Mouse (Mus musculus) heart, embryonic 14.5 days (tissue): ENCODE results near the gene Lyrm7. TPM values are rescaled to one million over a fixed set of nuclear protein-coding genes. Genes with fewer than 3 reads are reported as not detected.

Experiments
- ATAC-seq: fragments of 200-750 bp; cut with Nextera tagmentation; 2 replicates; pipeline ENCODE4 v1.8.0; 2017; ENCODE audit warnings: low read depth, moderate TSS enrichment; ENCODE audit not compliant: insufficient number of reproducible peaks, insufficient read depth, low FRiP score
- H3K27ac ChIP-seq, 2 experiments: fragments of 200-500 bp in 1 of 2; fragments of 300-500 bp in 1 of 2; sonication (generic) in 1 of 2; replicated peaks in 1 of 2; 2 replicates each; pipeline ENCODE4 v1.5.1; 2012 to 2014; ENCODE audit warnings: low read depth in 2 of 2, low read length in 2 of 2, control low read depth in 1 of 2, mild to moderate bottlenecking in 1 of 2, mixed read lengths in 1 of 2; ENCODE audit not compliant: control insufficient read depth in 1 of 2, insufficient read depth in 1 of 2
- H3K27me3 ChIP-seq: fragments of 300-500 bp; sonication (generic); 2 replicates; pipeline ENCODE4 v1.6.1; 2014; ENCODE audit warnings: mild to moderate bottlenecking, low read length, control low read depth; ENCODE audit not compliant: control insufficient read depth, insufficient read depth
- H3K36me3 ChIP-seq: fragments of 300-500 bp; sonication (generic); 2 replicates; pipeline ENCODE4 v1.6.1; 2014; ENCODE audit warnings: mild to moderate bottlenecking, control low read depth, low read length, mixed read lengths; ENCODE audit not compliant: control insufficient read depth, insufficient read depth
- H3K4me1 ChIP-seq, 2 experiments: fragments of 200-500 bp in 1 of 2; fragments of 300-500 bp in 1 of 2; sonication (generic) in 1 of 2; 2 replicates each; pipeline ENCODE4 v1.6.1; 2012 to 2014; ENCODE audit warnings: low read length in 2 of 2, control low read depth in 1 of 2, mixed read lengths in 1 of 2; ENCODE audit not compliant: control insufficient read depth in 2 of 2, insufficient read depth in 2 of 2
- H3K4me2 ChIP-seq: fragments of 300-500 bp; sonication (generic); 2 replicates; pipeline ENCODE4 v1.6.1; 2014; ENCODE audit warnings: mild to moderate bottlenecking, low read length
- H3K4me3 ChIP-seq, 2 experiments: fragments of 200-500 bp in 1 of 2; fragments of 300-500 bp in 1 of 2; sonication (generic) in 1 of 2; 2 replicates each; pipeline ENCODE4 v1.5.1; 2012 to 2014; ENCODE audit warnings: low read length in 2 of 2, mild to moderate bottlenecking in 2 of 2, control low read depth in 1 of 2, low read depth in 1 of 2, moderate library complexity in 1 of 2; ENCODE audit not compliant: control insufficient read depth in 1 of 2, insufficient read depth in 1 of 2
- H3K9ac ChIP-seq: fragments of 300-500 bp; sonication (generic); 2 replicates; pipeline ENCODE4 v1.6.1; 2014; ENCODE audit warnings: mild to moderate bottlenecking, low read length
- H3K9me3 ChIP-seq: fragments of 300-500 bp; sonication (generic); 2 replicates; pipeline ENCODE4 v1.6.1; 2016; ENCODE audit warnings: low read length, control low read depth; ENCODE audit not compliant: control insufficient read depth
- WGBS: fragments of 180-500 bp; shearing (Covaris S2); extraction: QIAGEN DNeasy Blood & Tissue Kit; methylation state at CpG from one replicate; pipeline ENCODE4 v1.1.7; 2014; 5-methylcytosine and 5-hydroxymethylcytosine counted together
- polyA plus RNA-seq: library from polyadenylated mRNA; unstranded; fragments of >200 nt; fragmentation: Nextera tagmentation; extraction: Ambion mirVana; gene quantifications from 2 replicates; pipeline ENCODE4 v1.2.1, GENCODE M21; 2014

The Lyrm7 gene
- polyA plus RNA-seq, 1 experiment from 2014 or later, result 17.5 TPM

- H3K9ac ChIP-seq, result no peak overlapping the region
- WGBS, result 78% methylated on average over 9 of the region's 9 CpGs
- H3K27me3 ChIP-seq, result no peaks in the 10 kb centered on the region
- no peak overlapping the region for H3K27ac ChIP-seq
- H3K36me3 ChIP-seq, result no peaks in the 10 kb centered on the region
- H3K9me3 ChIP-seq, result no peaks in the 10 kb centered on the region
- no peaks in the 10 kb centered on the region for H3K4me1 ChIP-seq
- no peak for ATAC-seq
- H3K4me3 ChIP-seq, result no peak overlapping the region
- H3K4me2 ChIP-seq, result no peak overlapping the region
These were observed 53.0 kb downstream of the Lyrm7 start for GRCm38 (mm10) chr11:54807669-54808068.

GRCm38 (mm10) chr11:54806891-54807290, 53.8 kb downstream of the Lyrm7 start:
- H3K9ac ChIP-seq, result no peak overlapping the region
- no peaks in the 10 kb centered on the region for H3K36me3 ChIP-seq
- 85% methylated on average over 28 of the region's 28 CpGs for WGBS
- H3K27me3 ChIP-seq, result no peaks in the 10 kb centered on the region
- H3K9me3 ChIP-seq, result no peaks in the 10 kb centered on the region
- no peak overlapping the region for H3K4me3 ChIP-seq
- no peak for ATAC-seq
- H3K4me1 ChIP-seq, result no peaks in the 10 kb centered on the region
- H3K4me2 ChIP-seq, result no peak overlapping the region
- H3K27ac ChIP-seq, result no peak overlapping the region

DNA sequence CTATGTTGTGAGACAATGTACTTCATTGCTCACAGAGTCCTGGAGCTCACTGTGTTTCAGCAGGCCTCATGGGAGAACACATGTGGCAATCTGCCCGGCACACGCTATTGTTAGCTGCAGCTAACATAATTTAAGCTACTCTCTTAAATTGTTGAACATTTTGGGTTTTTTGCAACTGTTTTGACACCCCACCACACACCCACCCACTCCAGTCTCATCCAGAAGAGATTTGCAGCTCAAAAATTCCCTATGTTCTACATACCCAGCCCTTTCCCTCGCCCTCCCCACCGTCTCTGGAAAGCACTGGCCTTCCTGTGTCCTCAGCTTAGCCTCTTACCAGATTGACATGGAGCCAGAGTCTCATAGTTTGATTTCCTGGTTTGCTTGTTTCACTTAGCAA, 55.5 kb downstream of the Lyrm7 start:
- Histone ChIP-seq H3K4me2 (no peak overlapping the region), H3K27ac (no peak overlapping the region; a peak in 1 of 4 replicates), H3K9me3 (no peaks in the 10 kb centered on the region), H3K4me3 (no peak overlapping the region), H3K9ac (no peak overlapping the region), H3K4me1 (no peaks in the 10 kb centered on the region), H3K36me3 (no peaks in the 10 kb centered on the region), H3K27me3 (no peaks in the 10 kb centered on the region)
- WGBS, result 75% methylated on average over 4 of the region's 4 CpGs
- ATAC-seq, result no peak

- no peak for ATAC-seq
- H3K4me3 ChIP-seq, result no peak overlapping the region
- H3K4me2 ChIP-seq, result no peak overlapping the region
- no peaks in the 10 kb centered on the region for H3K9me3 ChIP-seq
- H3K4me1 ChIP-seq, result no peaks in the 10 kb centered on the region
- no peaks in the 10 kb centered on the region for H3K36me3 ChIP-seq
- no peaks in the 10 kb centered on the region for H3K27me3 ChIP-seq
- WGBS, result 55% methylated on average over 6 of the region's 6 CpGs
- H3K27ac ChIP-seq, result no peak overlapping the region
- no peak overlapping the region for H3K9ac ChIP-seq
These were observed 58.1 kb downstream of the Lyrm7 start for GRCm38 (mm10) chr11:54802621-54803020.

DNA sequence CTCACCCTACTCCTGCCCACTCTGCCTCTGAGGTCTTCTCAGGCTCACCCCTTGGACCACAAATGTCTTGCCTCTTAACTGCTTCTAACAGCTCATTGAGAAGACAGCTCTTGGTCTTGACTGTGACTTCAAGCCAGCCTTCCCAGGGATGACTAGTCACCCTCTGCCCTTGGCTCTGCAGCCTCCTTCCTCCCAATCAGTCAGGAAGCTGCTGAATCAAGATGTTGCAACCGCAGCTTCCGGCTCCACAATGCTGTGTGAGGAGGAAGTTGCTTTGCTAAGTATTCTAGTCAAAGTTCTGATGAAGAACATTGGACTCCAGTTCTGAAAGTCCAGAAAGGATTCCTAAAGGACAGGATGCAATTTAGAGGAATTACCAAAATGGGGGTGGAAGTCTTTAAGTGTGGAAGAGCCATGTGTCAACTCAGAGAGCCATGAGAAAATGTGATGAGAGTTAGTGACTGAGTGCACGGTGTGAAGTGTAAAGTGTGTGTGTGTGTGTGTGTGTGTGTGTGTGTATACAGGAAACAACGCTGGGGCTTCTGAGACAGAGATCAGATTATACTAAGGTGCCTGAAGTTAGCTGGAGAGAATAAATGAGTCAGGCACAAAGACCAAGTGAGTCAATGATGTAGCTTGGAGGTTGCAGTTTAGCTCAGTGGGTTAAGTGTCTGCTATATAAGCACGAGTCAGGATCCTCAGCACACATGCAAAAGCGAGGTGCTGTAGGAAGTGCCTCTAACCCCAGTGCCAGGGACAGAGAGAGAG, 58.7 kb downstream of the Lyrm7 start:
- no peak for ATAC-seq
- no peaks in the 10 kb centered on the region for H3K4me1 ChIP-seq
- H3K27ac ChIP-seq, result no peak overlapping the region
- no peaks in the 10 kb centered on the region for H3K36me3 ChIP-seq
- no peak overlapping the region for H3K9ac ChIP-seq
- no peak overlapping the region for H3K4me3 ChIP-seq
- no peak overlapping the region for H3K4me2 ChIP-seq
- H3K9me3 ChIP-seq, result no peaks in the 10 kb centered on the region
- 63% methylated on average over 6 of the region's 6 CpGs for WGBS
- no peaks in the 10 kb centered on the region for H3K27me3 ChIP-seq

DNA sequence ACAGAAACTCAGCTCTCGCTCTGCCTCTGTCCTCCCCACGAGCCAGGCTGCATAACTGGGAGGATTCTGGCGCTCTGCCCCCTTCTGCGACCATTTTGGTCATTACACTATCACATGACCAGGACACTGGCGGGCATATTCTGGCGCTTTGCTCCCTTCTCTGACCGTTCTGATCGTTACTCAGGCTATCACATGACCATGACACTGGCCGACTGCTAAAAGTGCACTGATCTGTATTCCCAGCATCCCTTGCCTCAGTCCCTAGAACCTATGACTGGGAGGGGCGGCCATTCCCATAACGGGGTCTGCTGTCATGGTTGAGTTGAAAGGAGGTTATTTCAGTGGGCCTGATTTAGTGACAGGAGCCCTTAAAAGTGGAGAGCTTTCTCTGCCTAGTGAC, 64.2 kb downstream of the Lyrm7 start:
- no peaks in the 10 kb centered on the region for H3K27me3 ChIP-seq
- ATAC-seq, result no peak

DNA sequence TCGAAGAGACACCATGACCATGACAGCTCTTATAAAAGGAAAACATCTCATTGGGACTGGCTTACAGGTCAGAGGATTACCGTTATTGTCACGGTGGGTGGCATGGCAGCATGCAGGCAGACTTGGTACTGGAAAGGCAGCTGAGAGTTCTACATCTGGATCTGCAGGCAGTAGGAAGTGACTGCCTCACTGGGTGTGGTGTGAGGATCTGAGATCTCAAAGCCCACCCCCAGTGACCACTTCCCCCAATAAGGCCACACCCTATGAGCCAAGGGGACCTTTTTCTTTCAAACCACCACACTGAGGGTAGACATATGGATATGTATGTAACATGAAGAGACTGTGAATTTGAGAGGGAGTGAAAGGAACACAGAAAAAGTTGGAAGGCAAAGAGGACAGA, 66.0 kb downstream of the Lyrm7 start:
- Histone ChIP-seq H3K4me1 (no peaks in the 10 kb centered on the region), H3K4me2 (no peak overlapping the region), H3K9me3 (no peaks in the 10 kb centered on the region), H3K27me3 (no peaks in the 10 kb centered on the region), H3K27ac (no peak overlapping the region), H3K9ac (no peak overlapping the region), H3K4me3 (no peak overlapping the region), H3K36me3 (no peaks in the 10 kb centered on the region)
- ATAC-seq, result no peak
- 84% methylated on average over 3 of the region's 3 CpGs for WGBS

More for the DNA sequence above, 64.2 kb downstream of the Lyrm7 start:
- H3K4me1 ChIP-seq, result no peaks in the 10 kb centered on the region
- no peak overlapping the region for H3K27ac ChIP-seq
- 69% methylated on average over 11 of the region's 11 CpGs for WGBS
- no peak overlapping the region for H3K4me3 ChIP-seq
- no peaks in the 10 kb centered on the region for H3K36me3 ChIP-seq
- H3K4me2 ChIP-seq, result no peak overlapping the region
- H3K9me3 ChIP-seq, result no peaks in the 10 kb centered on the region
- no peak overlapping the region for H3K9ac ChIP-seq

DNA sequence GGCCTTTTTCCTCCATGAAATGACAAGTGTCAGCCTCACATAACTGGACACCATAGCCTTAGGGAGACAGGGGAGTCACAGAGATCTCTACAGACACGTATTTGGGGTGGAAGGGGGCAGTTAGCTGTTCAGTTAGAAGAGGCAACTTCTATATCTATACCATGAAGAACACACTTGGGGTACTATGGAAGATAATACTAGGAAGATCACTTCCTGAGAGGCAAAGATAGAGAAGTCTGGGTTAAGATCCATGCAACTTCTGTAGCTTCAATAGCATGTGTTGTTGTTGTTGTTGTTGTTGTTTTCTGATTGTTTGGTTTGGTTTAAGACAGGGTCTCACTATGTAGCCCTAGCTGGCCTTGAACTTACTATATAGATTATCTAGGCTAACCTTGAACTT, 67.5 kb downstream of the Lyrm7 start:
- ATAC-seq, result no peak
- no peak overlapping the region for H3K4me2 ChIP-seq
- H3K9me3 ChIP-seq, result no peaks in the 10 kb centered on the region
- WGBS, result 61% methylated on average over 1 of the region's 1 CpGs
- no peaks in the 10 kb centered on the region for H3K4me1 ChIP-seq
- H3K27ac ChIP-seq, result no peak overlapping the region
- H3K36me3 ChIP-seq, result no peaks in the 10 kb centered on the region
- no peaks in the 10 kb centered on the region for H3K27me3 ChIP-seq
- H3K4me3 ChIP-seq, result no peak overlapping the region
- H3K9ac ChIP-seq, result no peak overlapping the region
